14 mouse cellular contexts compared by ENCODE assay signal in the genomic region with DNA sequence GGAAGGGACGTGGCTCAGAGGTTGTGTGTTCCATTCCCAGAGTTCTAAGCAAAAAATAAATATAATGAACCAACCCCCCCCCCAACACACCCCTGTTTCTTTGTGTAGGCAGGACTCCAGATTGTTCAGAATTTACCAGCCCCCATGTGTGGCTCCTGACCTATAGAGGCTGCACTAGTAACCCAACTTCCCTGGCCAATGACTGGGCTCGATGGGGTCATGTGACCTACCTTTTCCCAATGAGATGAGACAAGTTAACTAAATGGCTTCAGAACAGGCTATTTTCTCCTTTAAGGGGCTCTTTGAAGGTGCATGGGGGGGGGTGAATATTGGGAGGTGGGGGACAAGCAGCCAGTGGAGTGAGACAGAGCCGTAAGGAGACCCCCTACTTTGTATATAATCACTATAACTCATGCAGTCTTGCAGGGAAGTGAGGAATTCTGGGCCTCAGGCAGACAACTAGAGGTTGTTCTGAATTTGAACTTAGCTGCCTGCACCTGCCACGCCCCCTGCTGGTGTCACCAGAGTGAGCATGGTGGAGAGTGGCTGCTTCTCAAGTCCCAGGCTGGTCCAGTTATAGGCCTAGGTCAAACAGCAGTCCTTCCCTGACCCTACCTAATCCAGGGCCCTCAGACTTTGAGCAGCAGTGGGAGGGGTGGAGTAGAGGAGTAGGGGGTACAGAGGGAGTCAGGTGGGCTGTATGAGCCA. TPM values are rescaled to one million over a fixed set of nuclear protein-coding genes. Genes with fewer than 3 reads are reported as not detected.
DNase-seq lines count a peak whose midpoint lies in the region; ATAC-seq and TF ChIP-seq lines count a peak whose summit lies in the region.
"Had no signal": no experiment of that assay in that cellular context is flagged by ENCODE, and none has a peak within 500 bp of the region (broad histone marks: within the 10 kb centered on the region; RNA-seq: fewer than 3 reads in every experiment).

No protein-coding gene starts in this region.

- no peak overlapping the region for H3K9ac ChIP-seq in heart, embryonic 15.5 days
- no peak overlapping the region for H3K9ac ChIP-seq in midbrain, postnatal 0 days (replicated peaks; ENCODE audit: low read length, poor library complexity, severe bottlenecking)
- H3K9ac ChIP-seq in midbrain, embryonic 15.5 days, result no peak overlapping the region
- H3K9ac ChIP-seq: hindbrain, embryonic 15.5 days had no signal

- H3K4me3 ChIP-seq in heart, embryonic 15.5 days, result no peak overlapping the region
- no peak overlapping the region for H3K4me3 ChIP-seq in midbrain, postnatal 0 days (ENCODE audit: low read depth, low read length)
- no peak overlapping the region for H3K4me3 ChIP-seq in midbrain, embryonic 15.5 days
- H3K4me3 ChIP-seq in small intestine, adult 2 months (ENCODE audit: low read depth, low read length), result no peak overlapping the region
- H3K4me3 ChIP-seq: hindbrain, embryonic 15.5 days had no signal

- TF ChIP-seq POLR2A in small intestine, adult 2 months (IDR thresholded peaks at IDR 0.05; ENCODE audit: low read depth, low read length), result no peak

- ATAC-seq in heart, embryonic 15.5 days (replicated peaks; ENCODE audit: insufficient number of reproducible peaks, insufficient read depth, low FRiP score, low read depth), result 0 out of 2 replicates have a peak, but pooled peaks have one; percentile 20
- no peak for ATAC-seq in midbrain, postnatal 0 days (ENCODE audit: low FRiP score)
- no peak for ATAC-seq in midbrain, embryonic 15.5 days (replicated peaks)
- ATAC-seq in activated CD4-positive, CD25-positive, alpha-beta regulatory T cell, adult 4 months, result no peak

- DNase-seq in heart, postnatal 4 days, result no peak
- DNase-seq in midbrain, postnatal 0 days (ENCODE audit: low spot score), result no peak
- DNase-seq in brain, adult 2 months (ENCODE audit: low read depth, low spot score), result peak; percentile 21
- no peak for DNase-seq in yolk sac, embryonic 10.5 days (ENCODE audit: low spot score)
- DNase-seq: layer of hippocampus, adult 9-11 months; right cerebral cortex, postnatal 4 days had no signal

- WGBS in heart, embryonic 15.5 days, result 65% methylated on average over 4 of the region's 4 CpGs
- WGBS in midbrain, postnatal 0 days, result 63% methylated on average over 4 of the region's 4 CpGs
- WGBS in midbrain, embryonic 15.5 days, result 59% methylated on average over 4 of the region's 4 CpGs
- 75% methylated on average over 4 of the region's 4 CpGs for WGBS in small intestine, adult 2 months

- no peaks in the 10 kb centered on the region for H3K9me3 ChIP-seq in heart, embryonic 15.5 days (replicated peaks)
- H3K9me3 ChIP-seq in midbrain, postnatal 0 days (ENCODE audit: low read length), result no peaks in the 10 kb centered on the region
- no peaks in the 10 kb centered on the region for H3K9me3 ChIP-seq in midbrain, embryonic 15.5 days
- H3K9me3 ChIP-seq: hindbrain, embryonic 15.5 days had no signal

- no peak overlapping the region for H3K27ac ChIP-seq in heart, embryonic 15.5 days
- no peak overlapping the region for H3K27ac ChIP-seq in midbrain, postnatal 0 days (ENCODE audit: low read depth, low read length)
- H3K27ac ChIP-seq in midbrain, embryonic 15.5 days, result no peak overlapping the region
- no peak overlapping the region for H3K27ac ChIP-seq in small intestine, adult 2 months (ENCODE audit: insufficient read depth, low read depth, low read length)
- H3K27ac ChIP-seq: hindbrain, embryonic 15.5 days had no signal

- H3K4me1 ChIP-seq in heart, embryonic 15.5 days (replicated peaks), result peaks cover 18% of the 10 kb centered on the region
- no peaks in the 10 kb centered on the region for H3K4me1 ChIP-seq in midbrain, postnatal 0 days (ENCODE audit: insufficient read depth, low read length)
- H3K4me1 ChIP-seq in midbrain, embryonic 15.5 days, result peaks cover 5% of the 10 kb centered on the region
- H3K4me1 ChIP-seq in small intestine, adult 2 months (ENCODE audit: control insufficient read depth, insufficient read depth, insufficient read length, low read length), result no peaks in the 10 kb centered on the region

- no peaks in the 10 kb centered on the region for H3K36me3 ChIP-seq in heart, embryonic 15.5 days
- no peaks in the 10 kb centered on the region for H3K36me3 ChIP-seq in midbrain, postnatal 0 days (ENCODE audit: insufficient read depth, low read length)
- H3K36me3 ChIP-seq in midbrain, embryonic 15.5 days (replicated peaks), result no peaks in the 10 kb centered on the region
- H3K36me3 ChIP-seq in small intestine, adult 2 months (ENCODE audit: control insufficient read depth, insufficient read depth, low read length), result no peaks in the 10 kb centered on the region
- H3K36me3 ChIP-seq: hindbrain, embryonic 15.5 days had no signal

- no peak overlapping the region for H3K4me2 ChIP-seq in heart, embryonic 15.5 days
- H3K4me2 ChIP-seq in midbrain, postnatal 0 days (ENCODE audit: low read depth, low read length, poor library complexity, severe bottlenecking), result no peak overlapping the region
- no peak overlapping the region for H3K4me2 ChIP-seq in midbrain, embryonic 15.5 days

- H3K27me3 ChIP-seq in heart, embryonic 15.5 days, result peaks cover 3% of the 10 kb centered on the region; the same call in 1 of the 2 replicates
- H3K27me3 ChIP-seq in midbrain, postnatal 0 days (ENCODE audit: insufficient read depth, low read length), result no peaks in the 10 kb centered on the region
- no peaks in the 10 kb centered on the region for H3K27me3 ChIP-seq in midbrain, embryonic 15.5 days (replicated peaks)
- 0 out of 2 replicates have a peak, but pooled peaks cover 3% of the 10 kb centered on the region for H3K27me3 ChIP-seq in small intestine, adult 2 months (ENCODE audit: control insufficient read depth, insufficient read depth, low read length)
- H3K27me3 ChIP-seq: hindbrain, embryonic 15.5 days had no signal

- TF ChIP-seq CTCF in midbrain, postnatal 0 days (IDR thresholded peaks at IDR 0.05), result peak; percentile 38
- peak; percentile 35; the same call in 1 of the 2 replicates for TF ChIP-seq CTCF in small intestine, adult 2 months (IDR thresholded peaks at IDR 0.05; ENCODE audit: extremely low read depth, insufficient read length, insufficient replicate concordance, low read depth, low read length)

RNA-seq across cellular contexts. Expression of a gene that starts 17.1 kb away (rescaled TPM):
- 2.1 and 2.4 TPM in 2 replicates for polyA plus RNA-seq in heart, embryonic 15.5 days (2015; fragmentation: Nextera tagmentation; extraction: Ambion mirVana)
- 1 to 10 TPM; 6.4 to 6.6 TPM for total RNA-seq in heart, postnatal 4 days (2021)
- 4.6 and 5.5 TPM in 2 replicates for total RNA-seq in midbrain, postnatal 0 days (2014; rRNA removed)
- 1.1 and 1.5 TPM in 2 replicates for polyA plus RNA-seq in midbrain, postnatal 0 days (2015; fragmentation: Nextera tagmentation; extraction: Ambion mirVana)
- polyA plus RNA-seq in midbrain, embryonic 15.5 days (2015; fragmentation: Nextera tagmentation; extraction: Ambion mirVana), result 1.6 TPM in 2 replicates
- 1.1 and 1.7 TPM in 2 replicates for polyA plus RNA-seq in small intestine, adult 2 months (2012; rRNA removed)
- not detected for polyA plus RNA-seq in activated CD4-positive, CD25-positive, alpha-beta regulatory T cell, adult 4 months (2017; shearing (Covaris generic))

RNA-seq across cellular contexts. Expression of a gene that starts 46.0 kb away (rescaled TPM):
- not detected in 2 replicates for polyA plus RNA-seq in heart, embryonic 15.5 days (2015; fragmentation: Nextera tagmentation; extraction: Ambion mirVana)
- not detected for total RNA-seq in heart, postnatal 4 days (2021)
- total RNA-seq in midbrain, postnatal 0 days (2014; rRNA removed), result 0.22 TPM in 1 of 2 replicates, not detected in the other
- polyA plus RNA-seq in midbrain, postnatal 0 days (2015; fragmentation: Nextera tagmentation; extraction: Ambion mirVana), result not detected in 2 replicates
- not detected in 2 replicates for polyA plus RNA-seq in midbrain, embryonic 15.5 days (2015; fragmentation: Nextera tagmentation; extraction: Ambion mirVana)
- not detected in 2 replicates for polyA plus RNA-seq in small intestine, adult 2 months (2012; rRNA removed)
- polyA plus RNA-seq in activated CD4-positive, CD25-positive, alpha-beta regulatory T cell, adult 4 months (2017; shearing (Covaris generic)), result not detected
- total RNA-seq: gastrocnemius, postnatal 4 days had no signal
- polyA plus RNA-seq: hindbrain, embryonic 15.5 days; lung, embryonic 16.5 days; thymus, postnatal 0 days had no signal
